Mouse (Mus musculus) myocyte (in vitro differentiated cells): ENCODE data around the gene Taar8b. TPM values are rescaled to one million over a fixed set of nuclear protein-coding genes. Genes with fewer than 3 reads are reported as not detected.
"Not testable (repeated sequence)": the region's sequence is repeated elsewhere in the genome, so short reads cannot be mapped to it uniquely, and the experiment has no call there.

Source experiments
- H3K27me3 ChIP-seq: one replicate; pipeline ENCODE4 v1.6.1; 2011; ENCODE audit not compliant: control insufficient read depth, insufficient read depth, insufficient read length
- H3K36me3 ChIP-seq: one replicate; pipeline ENCODE4 v1.6.1; 2011; ENCODE audit not compliant: control insufficient read depth, insufficient read depth
- H3K4me2 ChIP-seq: one replicate; pipeline ENCODE4 v1.6.1; 2011; ENCODE audit warnings: low read depth, control low read depth
- H3K4me3 ChIP-seq: one replicate; pipeline ENCODE4 v1.5.1; 2011; ENCODE audit warnings: mild to moderate bottlenecking, control low read depth, moderate library complexity
- H3K79me2 ChIP-seq: one replicate; pipeline ENCODE4 v1.6.1; 2011; ENCODE audit not compliant: control insufficient read depth, insufficient read depth
- H3ac ChIP-seq: one replicate; pipeline ENCODE4 v1.6.1; 2011; ENCODE audit not compliant: control insufficient read depth, insufficient read length
- CEBPB ChIP-seq: IDR thresholded peaks from 2 replicates; pipeline ENCODE4 v1.6.1; 2011; ENCODE audit warnings: mild to moderate bottlenecking, moderate library complexity; ENCODE audit not compliant: poor library complexity, insufficient read depth, severe bottlenecking
- E2F4 ChIP-seq: IDR thresholded peaks from one replicate; pipeline ENCODE4 v1.6.1; 2011; ENCODE audit warnings: mild to moderate bottlenecking, control low read depth, moderate library complexity; ENCODE audit not compliant: insufficient read depth
- MAX ChIP-seq: IDR thresholded peaks from one replicate; pipeline ENCODE4 v1.6.1; 2011; ENCODE audit warnings: low read depth, mild to moderate bottlenecking, control low read depth
- MYOD1 ChIP-seq, 3 experiments: IDR thresholded peaks; one replicate each; pipeline ENCODE4 v1.6.1; 2011; ENCODE audit warnings: control low read depth in 2 of 3, low read depth in 2 of 3, mild to moderate bottlenecking in 2 of 3, moderate library complexity in 1 of 3; ENCODE audit not compliant: insufficient read length in 2 of 3, control insufficient read depth in 1 of 3
- MYOG ChIP-seq, 3 experiments: IDR thresholded peaks; one replicate each; pipeline ENCODE4 v1.6.1; 2011; ENCODE audit warnings: control low read depth in 2 of 3, low read depth in 2 of 3, mild to moderate bottlenecking in 2 of 3; ENCODE audit not compliant: insufficient read length in 2 of 3, control insufficient read depth in 1 of 3, insufficient read depth in 1 of 3
- POLR2A ChIP-seq: IDR thresholded peaks from one replicate; pipeline ENCODE4 v1.6.1; 2011; ENCODE audit warnings: low read depth, mild to moderate bottlenecking, control low read depth, moderate library complexity; ENCODE audit not compliant: insufficient read length
- POLR2AphosphoS2 ChIP-seq: IDR thresholded peaks from one replicate; pipeline ENCODE4 v1.6.1; 2011; ENCODE audit warnings: low read depth, control low read depth; ENCODE audit not compliant: insufficient read length
- REST ChIP-seq: IDR thresholded peaks from one replicate; pipeline ENCODE4 v1.6.1; 2011; ENCODE audit warnings: mild to moderate bottlenecking, control low read depth, moderate library complexity; ENCODE audit not compliant: insufficient read depth, insufficient read length
- SRF ChIP-seq: IDR thresholded peaks from one replicate; pipeline ENCODE4 v1.6.1; 2011; ENCODE audit warnings: low read depth; ENCODE audit not compliant: control insufficient read depth, insufficient read length
- TCF12 ChIP-seq: IDR thresholded peaks from one replicate; pipeline ENCODE4 v1.6.1; 2011; ENCODE audit warnings: mild to moderate bottlenecking, control low read depth; ENCODE audit not compliant: poor library complexity, insufficient read depth, severe bottlenecking
- TCF3 ChIP-seq: IDR thresholded peaks from one replicate; pipeline ENCODE4 v1.6.1; 2011; ENCODE audit warnings: low read depth, control low read depth; ENCODE audit not compliant: insufficient read length
- USF1 ChIP-seq: IDR thresholded peaks from one replicate; pipeline ENCODE4 v1.6.1; 2011; ENCODE audit warnings: low read depth, mild to moderate bottlenecking, control low read depth, moderate library complexity
- polyA plus RNA-seq: library from polyadenylated mRNA; unstranded; fragments of >200 nt; fragmentation: generic; extraction: Trizol; gene quantifications from one replicate; pipeline ENCODE4 v1.2.1, GENCODE M21; 2012; ENCODE audit warnings: missing spikeins

The Taar8b gene
- polyA plus RNA-seq, 1 experiment: not detected

GRCm38 (mm10) chr10:24087168-24087567, 4.9 kb downstream of the Taar8b start:
- H3K79me2 ChIP-seq: no peaks in the 10 kb centered on the region
- H3K27me3 ChIP-seq: peaks cover 5% of the 10 kb centered on the region
- H3K4me2 ChIP-seq: no peak overlapping the region
- no peak overlapping the region for H3ac ChIP-seq
- H3K36me3 ChIP-seq: no peaks in the 10 kb centered on the region
- no peak for TF ChIP-seq TCF3
- TF ChIP-seq POLR2A: no peak
- no peak for TF ChIP-seq POLR2AphosphoS2
- no peak for TF ChIP-seq USF1
- no peak for TF ChIP-seq CEBPB
- TF ChIP-seq E2F4: no peak
- no peak for TF ChIP-seq TCF12
- H3K4me3 ChIP-seq: no peak overlapping the region

DNA sequence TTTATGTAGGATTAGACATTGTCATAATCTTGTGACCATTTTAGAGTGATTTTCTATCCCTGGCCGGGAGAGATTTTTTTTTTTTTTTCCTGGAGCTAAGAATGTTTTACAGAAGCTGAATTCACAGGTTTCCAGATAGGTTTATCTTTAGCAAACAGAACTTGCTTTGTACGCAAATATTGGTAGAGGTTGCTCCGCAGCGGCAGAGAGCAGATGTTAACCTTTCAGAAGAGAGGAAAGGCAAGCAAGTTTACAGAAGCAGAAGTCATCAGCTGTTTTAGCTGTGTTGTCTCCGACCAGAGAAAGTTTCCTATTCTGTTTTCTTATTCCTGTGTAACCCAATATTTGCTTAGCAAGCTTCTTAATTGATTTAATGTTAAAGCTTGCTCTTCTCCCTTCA, 5.5 kb downstream of the Taar8b start:
- no peak overlapping the region for H3K4me2 ChIP-seq
- no peaks in the 10 kb centered on the region for H3K79me2 ChIP-seq
- no peak overlapping the region for H3ac ChIP-seq
- TF ChIP-seq USF1 (no peak), POLR2AphosphoS2 (no peak), MYOG (IDR thresholded peaks at IDR 0.05; ENCODE audit: control insufficient read depth in 1 of 3, insufficient read depth in 1 of 3, insufficient read length in 2 of 3, low read depth in 2 of 3) (no peak), CEBPB (no peak), E2F4 (no peak), TCF3 (no peak), REST (no peak), MAX (no peak), TCF12 (no peak), MYOD1 (IDR thresholded peaks at IDR 0.05; ENCODE audit: control insufficient read depth in 1 of 3, insufficient read length in 2 of 3, low read depth in 2 of 3) (no peak), POLR2A (no peak), SRF (no peak)
- H3K36me3 ChIP-seq: no peaks in the 10 kb centered on the region
- H3K27me3 ChIP-seq: peaks cover 5% of the 10 kb centered on the region
- no peak overlapping the region for H3K4me3 ChIP-seq

GRCm38 (mm10) chr10:24085936-24086335, 6.2 kb downstream of the Taar8b start:
- H3K4me3 ChIP-seq: no peak overlapping the region
- TF ChIP-seq MYOD1 (IDR thresholded peaks at IDR 0.05; ENCODE audit: control insufficient read depth in 1 of 3, insufficient read length in 2 of 3, low read depth in 2 of 3) (no peak), TCF3 (no peak)

GRCm38 (mm10) chr10:24080166-24080565, 11.9 kb downstream of the Taar8b start:
- H3ac ChIP-seq: no peak overlapping the region
- TF ChIP-seq MYOD1 (IDR thresholded peaks at IDR 0.05; ENCODE audit: control insufficient read depth in 1 of 3, insufficient read length in 2 of 3, low read depth in 2 of 3) (no peak), E2F4 (no peak)
- H3K79me2 ChIP-seq: no peaks in the 10 kb centered on the region
- no peak overlapping the region for H3K4me3 ChIP-seq
- H3K4me2 ChIP-seq: no peak overlapping the region
- no peaks in the 10 kb centered on the region for H3K36me3 ChIP-seq
- H3K27me3 ChIP-seq: peaks cover under 1% of the 10 kb centered on the region

More at GRCm38 (mm10) chr10:24085936-24086335, 6.2 kb downstream of the Taar8b start:
- Histone ChIP-seq H3K36me3 (no peaks in the 10 kb centered on the region), H3K79me2 (no peaks in the 10 kb centered on the region), H3K4me2 (no peak overlapping the region), H3ac (no peak overlapping the region), H3K27me3 (peaks cover 5% of the 10 kb centered on the region)

DNA sequence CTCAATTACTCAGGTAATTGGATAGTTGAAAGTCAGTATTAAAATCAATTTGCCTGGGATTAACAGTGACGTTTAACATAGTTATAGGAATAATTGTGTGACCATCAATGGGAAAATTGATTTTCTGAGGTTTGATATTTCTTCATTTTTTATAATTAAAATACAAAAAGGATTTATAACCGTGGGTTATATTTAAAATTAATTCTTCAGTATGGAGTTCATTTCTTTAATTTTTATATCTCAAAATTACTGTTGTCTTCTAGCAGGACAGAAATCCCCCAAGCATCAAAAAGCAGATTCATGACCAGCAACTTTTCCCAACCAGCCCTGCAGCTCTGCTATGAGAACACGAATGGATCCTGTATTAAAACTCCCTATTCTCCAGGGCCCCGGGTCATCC, 15.9 kb downstream of the Taar8b start, which contains the start of gene Taar8a:
TSS of gene Taar8a (plus strand) at position 301 of the 400 bp plus-strand sequence.
- not testable (repeated sequence) for H3K4me3 ChIP-seq, H3K4me2 ChIP-seq, H3K79me2 ChIP-seq, H3K27me3 ChIP-seq, H3ac ChIP-seq, H3K36me3 ChIP-seq

DNA sequence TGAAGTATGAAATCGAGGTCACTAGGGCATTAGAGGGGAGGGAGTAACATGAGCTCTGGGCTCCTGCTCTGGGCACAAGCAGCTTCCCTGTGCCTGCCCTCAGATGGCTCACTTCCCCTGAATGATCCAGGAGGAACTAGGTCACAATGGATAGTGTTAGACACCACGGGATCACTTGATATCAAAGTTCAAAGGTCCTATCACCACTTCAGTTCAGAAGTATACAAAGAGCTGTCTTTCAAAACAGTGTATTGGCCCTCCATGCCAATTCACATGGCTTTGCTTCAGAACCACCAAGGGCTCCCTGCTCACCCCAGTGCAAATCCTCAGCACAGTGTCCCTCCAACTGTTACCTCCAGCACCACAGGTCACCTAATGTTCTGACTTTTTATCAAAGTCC, 17.3 kb downstream of the Taar8b start:
- H3ac ChIP-seq, H3K79me2 ChIP-seq, H3K4me3 ChIP-seq, H3K36me3 ChIP-seq, H3K27me3 ChIP-seq, H3K4me2 ChIP-seq: not testable (repeated sequence)

- Histone ChIP-seq H3K4me3 (no peak overlapping the region), H3K27me3 (no peaks in the 10 kb centered on the region), H3K4me2 (no peak overlapping the region), H3K36me3 (no peaks in the 10 kb centered on the region), H3ac (no peak overlapping the region), H3K79me2 (no peaks in the 10 kb centered on the region)
- no peak for TF ChIP-seq REST
- TF ChIP-seq SRF: no peak
- no peak for TF ChIP-seq CEBPB
- no peak for TF ChIP-seq TCF3
- no peak for TF ChIP-seq E2F4
- TF ChIP-seq POLR2A: no peak
- TF ChIP-seq USF1: no peak
- TF ChIP-seq POLR2AphosphoS2: no peak
- no peak for TF ChIP-seq MYOD1 (IDR thresholded peaks at IDR 0.05; ENCODE audit: control insufficient read depth in 1 of 3, insufficient read length in 2 of 3, low read depth in 2 of 3)
Measured at GRCm38 (mm10) chr10:24058986-24059385, 33.1 kb downstream of the Taar8b start.
